Mouse (Mus musculus) stomach, postnatal 0 days (tissue): ENCODE data around the gene Efhc2. TPM values are rescaled to one million over a fixed set of nuclear protein-coding genes. Genes with fewer than 3 reads are reported as not detected.

Source experiments
- ATAC-seq: fragments of 200-750 bp; cut with Nextera tagmentation; 2 replicates; pipeline ENCODE4 v1.8.0; 2017; ENCODE audit not compliant: low FRiP score, low TSS enrichment
- DNase-seq: peaks from one replicate; pipeline ENCODE4 v3.0.0-alpha.2; 2016; ENCODE audit warnings: low spot score
- H3K27ac ChIP-seq: fragments of 300-500 bp; sonication (generic); replicated peaks from 2 replicates; pipeline ENCODE4 v1.5.1; 2014; ENCODE audit warnings: mild to moderate bottlenecking, control low read depth
- H3K27me3 ChIP-seq: fragments of 300-500 bp; sonication (generic); 2 replicates; pipeline ENCODE4 v1.6.1; 2014; ENCODE audit warnings: low read length; ENCODE audit not compliant: control insufficient read depth, insufficient read depth
- H3K36me3 ChIP-seq: fragments of 300-500 bp; sonication (generic); 2 replicates; pipeline ENCODE4 v1.6.1; 2014; ENCODE audit warnings: low read length, mixed read lengths; ENCODE audit not compliant: control insufficient read depth, insufficient read depth
- H3K4me1 ChIP-seq: fragments of 300-500 bp; sonication (generic); replicated peaks from 2 replicates; pipeline ENCODE4 v1.6.1; 2014; ENCODE audit warnings: antibody characterized with exemption; ENCODE audit not compliant: control insufficient read depth, insufficient read depth
- H3K4me2 ChIP-seq: fragments of 300-500 bp; sonication (generic); replicated peaks from 2 replicates; pipeline ENCODE4 v1.6.1; 2014; ENCODE audit warnings: low read depth, mild to moderate bottlenecking, control low read depth, moderate library complexity
- H3K4me3 ChIP-seq: fragments of 300-500 bp; sonication (generic); 2 replicates; pipeline ENCODE4 v1.5.1; 2014; ENCODE audit warnings: low read depth, low read length, control low read depth
- H3K9ac ChIP-seq: fragments of 300-500 bp; sonication (generic); 2 replicates; pipeline ENCODE4 v1.6.1; 2014; ENCODE audit warnings: mild to moderate bottlenecking, low read length, control low read depth, mixed read lengths
- H3K9me3 ChIP-seq: fragments of 300-500 bp; sonication (generic); 2 replicates; pipeline ENCODE4 v1.6.1; 2016; ENCODE audit warnings: low read length; ENCODE audit not compliant: control insufficient read depth
- CTCF ChIP-seq: IDR thresholded peaks from 2 replicates; pipeline ENCODE4 v1.5.1; 2016; ENCODE audit warnings: antibody characterized with exemption, low read depth, mild to moderate bottlenecking, moderate library complexity
- EP300 ChIP-seq: optimal IDR thresholded peaks from 2 replicates; pipeline ENCODE3; 2016; ENCODE audit warnings: antibody characterized with exemption
- WGBS: fragments of 180-500 bp; shearing (Covaris S2); extraction: QIAGEN DNeasy Blood & Tissue Kit; methylation state at CpG from one replicate; pipeline ENCODE4 v1.1.7; 2014; 5-methylcytosine and 5-hydroxymethylcytosine counted together
- polyA plus RNA-seq: library from polyadenylated mRNA; unstranded; fragments of >200 nt; fragmentation: Nextera tagmentation; extraction: Ambion mirVana; gene quantifications from 2 replicates; pipeline ENCODE4 v1.2.1, GENCODE M21; 2015

The Efhc2 gene
- 0.29 and 0.41 TPM in 2 replicates for polyA plus RNA-seq

DNA sequence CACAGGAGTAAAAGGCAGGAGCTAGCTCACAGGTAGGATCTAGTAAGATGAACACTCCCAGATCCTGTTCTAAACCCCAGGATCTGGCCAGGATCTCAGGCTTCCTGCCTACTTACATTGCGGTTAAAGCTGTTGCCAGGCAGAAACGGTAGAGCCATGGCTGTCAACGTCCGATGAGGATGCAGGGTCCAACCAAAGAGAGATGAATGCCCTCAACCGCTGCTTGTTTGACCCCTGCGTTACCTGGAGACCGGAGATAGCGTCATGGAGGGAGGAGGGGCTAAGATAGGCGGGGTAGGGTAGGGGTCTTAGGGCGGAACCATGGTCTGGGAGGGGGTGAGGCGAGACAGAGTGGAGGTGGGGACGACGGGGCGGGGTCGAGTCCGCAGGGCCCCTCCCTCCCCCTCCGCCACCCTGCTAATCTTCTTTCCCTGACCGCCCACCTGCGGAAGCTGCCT lies at the start of gene Efhc2:
TSS of gene Efhc2 (minus strand) at position 243 of the 458 bp plus-strand sequence.
- peak within 1 kb of the TSS; percentile 33 for H3K4me3 ChIP-seq
- no peaks in the 10 kb centered on the region for H3K4me1 ChIP-seq
- no peak for TF ChIP-seq CTCF
- TF ChIP-seq EP300 = no peak
- no peaks in the 10 kb centered on the region for H3K9me3 ChIP-seq
- H3K9ac ChIP-seq = no peak within 1 kb of the TSS
- H3K27me3 ChIP-seq = no peaks in the 10 kb centered on the region
- H3K4me2 ChIP-seq = peak within 1 kb of the TSS; percentile 54
- no peak within 1 kb of the TSS for H3K27ac ChIP-seq
- ATAC-seq (peak; percentile 47; the same call in 1 of the 2 replicates), DNase-seq (peak; percentile 18)
- WGBS = 16% methylated on average over 13 of the region's 19 CpGs
- no peaks in the 10 kb centered on the region for H3K36me3 ChIP-seq

- no peaks in the 10 kb centered on the region for H3K4me1 ChIP-seq
- H3K27me3 ChIP-seq = no peaks in the 10 kb centered on the region
- no peak overlapping the region for H3K4me3 ChIP-seq
- no peak overlapping the region for H3K4me2 ChIP-seq
- no peak overlapping the region for H3K27ac ChIP-seq
- ATAC-seq = no peak
- H3K36me3 ChIP-seq = no peaks in the 10 kb centered on the region
- H3K9me3 ChIP-seq = no peaks in the 10 kb centered on the region
- 58% methylated on average over 2 of the region's 2 CpGs for WGBS
- TF ChIP-seq CTCF = no peak
- no peak for TF ChIP-seq EP300
- DNase-seq = no peak
- no peak overlapping the region for H3K9ac ChIP-seq
These were observed 45.9 kb upstream of the Efhc2 start for GRCm38 (mm10) chrX:17365114-17365513.

GRCm38 (mm10) chrX:17300349-17300880 lies 18.8 kb downstream of the Efhc2 start:
- Histone ChIP-seq H3K36me3 (no peaks in the 10 kb centered on the region), H3K27me3 (no peaks in the 10 kb centered on the region), H3K4me2 (no peak overlapping the region), H3K4me1 (no peaks in the 10 kb centered on the region), H3K4me3 (no peak overlapping the region), H3K27ac (no peak overlapping the region), H3K9me3 (no peaks in the 10 kb centered on the region), H3K9ac (no peak overlapping the region)
- DNase-seq = no peak
- ATAC-seq = no peak
- no peak for TF ChIP-seq CTCF
- no peak for TF ChIP-seq EP300
- WGBS = 71% methylated on average over 3 of the region's 3 CpGs

GRCm38 (mm10) chrX:17283899-17284298 lies 35.3 kb downstream of the Efhc2 start:
- H3K27ac ChIP-seq = no peak overlapping the region
- H3K27me3 ChIP-seq = no peaks in the 10 kb centered on the region
- H3K4me2 ChIP-seq = no peak overlapping the region
- 52% methylated on average over 2 of the region's 2 CpGs for WGBS
- DNase-seq (no peak), ATAC-seq (no peak)
- H3K9me3 ChIP-seq = no peaks in the 10 kb centered on the region
- TF ChIP-seq CTCF (no peak), EP300 (no peak)
- H3K36me3 ChIP-seq = no peaks in the 10 kb centered on the region
- H3K9ac ChIP-seq = no peak overlapping the region
- H3K4me1 ChIP-seq = no peaks in the 10 kb centered on the region
- no peak overlapping the region for H3K4me3 ChIP-seq

GRCm38 (mm10) chrX:17225141-17225540 lies 94.0 kb downstream of the Efhc2 start:
- Histone ChIP-seq H3K27ac (no peak overlapping the region), H3K4me2 (no peak overlapping the region), H3K4me1 (no peaks in the 10 kb centered on the region), H3K9me3 (no peaks in the 10 kb centered on the region), H3K4me3 (no peak overlapping the region), H3K27me3 (no peaks in the 10 kb centered on the region), H3K36me3 (no peaks in the 10 kb centered on the region), H3K9ac (no peak overlapping the region)
- TF ChIP-seq CTCF (no peak), EP300 (no peak)
- DNase-seq = no peak
- no peak for ATAC-seq

- no peaks in the 10 kb centered on the region for H3K9me3 ChIP-seq
- no peak overlapping the region for H3K27ac ChIP-seq
- H3K4me1 ChIP-seq = no peaks in the 10 kb centered on the region
- H3K4me2 ChIP-seq = no peak overlapping the region
- ATAC-seq (no peak), DNase-seq (no peak)
- no peak overlapping the region for H3K9ac ChIP-seq
- no peaks in the 10 kb centered on the region for H3K36me3 ChIP-seq
- TF ChIP-seq EP300 = no peak
- TF ChIP-seq CTCF = peak; percentile 60
- H3K27me3 ChIP-seq = no peaks in the 10 kb centered on the region
- H3K4me3 ChIP-seq = no peak overlapping the region
These were observed 101.7 kb downstream of the Efhc2 start for GRCm38 (mm10) chrX:17217451-17217850.
